Mouse (Mus musculus) embryonic facial prominence, embryonic 15.5 days (tissue): ENCODE data around the gene Lrwd1. TPM values are rescaled to one million over a fixed set of nuclear protein-coding genes. Genes with fewer than 3 reads are reported as not detected.

Source experiments
- ATAC-seq: fragments of 200-750 bp; cut with Nextera tagmentation; 2 replicates; pipeline ENCODE4 v1.8.0; 2017; ENCODE audit warnings: low read depth, moderate TSS enrichment; ENCODE audit not compliant: insufficient number of reproducible peaks, low FRiP score, low TSS enrichment
- H3K27ac ChIP-seq: fragments of 300-500 bp; sonication (generic); replicated peaks from 2 replicates; pipeline ENCODE4 v1.5.1; 2015; ENCODE audit warnings: mild to moderate bottlenecking, inconsistent platforms
- H3K27me3 ChIP-seq: fragments of 300-500 bp; sonication (generic); 2 replicates; pipeline ENCODE4 v1.6.1; 2015; ENCODE audit warnings: inconsistent platforms
- H3K36me3 ChIP-seq: fragments of 300-500 bp; sonication (generic); 2 replicates; pipeline ENCODE4 v1.6.1; 2015; ENCODE audit warnings: mild to moderate bottlenecking, inconsistent platforms
- H3K4me1 ChIP-seq: fragments of 300-500 bp; sonication (generic); 2 replicates; pipeline ENCODE4 v1.6.1; 2015; ENCODE audit warnings: inconsistent platforms
- H3K4me2 ChIP-seq: fragments of 300-500 bp; sonication (generic); replicated peaks from 2 replicates; pipeline ENCODE4 v1.6.1; 2015; ENCODE audit warnings: mild to moderate bottlenecking, inconsistent platforms
- H3K4me3 ChIP-seq: fragments of 300-500 bp; sonication (generic); replicated peaks from 2 replicates; pipeline ENCODE4 v1.5.1; 2015; ENCODE audit warnings: mild to moderate bottlenecking, inconsistent platforms
- H3K9ac ChIP-seq: fragments of 300-500 bp; sonication (generic); 2 replicates; pipeline ENCODE4 v1.6.1; 2015; ENCODE audit warnings: inconsistent platforms
- H3K9me3 ChIP-seq: fragments of 300-500 bp; sonication (generic); replicated peaks from 2 replicates; pipeline ENCODE4 v1.6.1; 2016; ENCODE audit warnings: inconsistent platforms
- WGBS: fragments of 180-500 bp; shearing (Covaris S2); methylation state at CpG from one replicate; pipeline ENCODE4 v1.1.7; 2015; 5-methylcytosine and 5-hydroxymethylcytosine counted together
- polyA plus RNA-seq: library from polyadenylated mRNA; unstranded; fragments of >200 nt; fragmentation: Nextera tagmentation; extraction: Ambion mirVana; gene quantifications from 2 replicates; pipeline ENCODE4 v1.2.1, GENCODE M21; 2015

Lrwd1 gene
- polyA plus RNA-seq, 1 experiment from 2014 or later, result 40.0 TPM

DNA sequence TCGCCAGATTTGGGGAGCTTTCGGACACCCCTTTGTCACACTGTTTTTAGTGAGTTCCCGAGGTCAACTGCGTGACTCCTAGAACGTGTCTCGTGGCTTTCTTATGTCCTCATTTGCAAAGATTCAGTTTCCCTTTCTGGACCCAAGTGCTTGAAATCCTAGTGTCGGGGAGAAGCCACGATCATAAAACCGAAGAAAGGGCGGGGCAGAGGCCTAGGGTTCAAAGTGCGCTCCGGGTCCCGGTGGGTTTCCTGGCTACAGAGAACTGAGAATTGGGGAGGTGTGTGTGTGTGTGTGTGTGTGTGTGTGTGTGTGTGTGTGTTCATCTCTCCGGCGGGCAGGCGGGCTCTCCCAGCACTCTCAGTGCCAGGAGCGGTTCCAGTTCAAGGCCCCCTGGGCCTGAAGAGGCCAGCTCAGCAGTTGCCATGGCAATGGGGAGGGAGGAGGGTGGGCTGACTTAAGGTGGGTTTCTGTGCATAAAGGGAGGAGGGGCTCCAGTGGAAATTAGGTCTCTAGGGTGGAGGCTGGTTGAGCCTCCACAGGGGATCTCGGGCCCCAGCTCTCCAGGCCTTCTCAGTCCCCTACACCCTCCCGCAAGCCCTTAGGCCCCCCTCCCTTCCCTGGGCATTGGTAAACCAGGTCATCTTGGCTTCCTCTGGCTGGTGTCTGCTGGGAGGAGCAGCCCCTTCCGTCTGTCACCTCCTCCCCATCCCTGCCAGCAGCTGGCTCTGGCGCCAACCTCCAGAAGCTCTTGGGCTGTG lies 50.8 kb downstream of the Lrwd1 start:
- Histone ChIP-seq H3K4me3 (peak overlapping the region; percentile 61), H3K9me3 (no peaks in the 10 kb centered on the region), H3K4me1 (peaks cover 24% of the 10 kb centered on the region), H3K36me3 (no peaks in the 10 kb centered on the region), H3K27ac (no peak overlapping the region), H3K9ac (no peak overlapping the region), H3K4me2 (peak overlapping the region; percentile 97), H3K27me3 (0 out of 2 replicates have a peak, but pooled peaks cover 6% of the 10 kb centered on the region)
- ATAC-seq, result no peak
- 18% methylated on average over 20 of the region's 21 CpGs for WGBS

DNA sequence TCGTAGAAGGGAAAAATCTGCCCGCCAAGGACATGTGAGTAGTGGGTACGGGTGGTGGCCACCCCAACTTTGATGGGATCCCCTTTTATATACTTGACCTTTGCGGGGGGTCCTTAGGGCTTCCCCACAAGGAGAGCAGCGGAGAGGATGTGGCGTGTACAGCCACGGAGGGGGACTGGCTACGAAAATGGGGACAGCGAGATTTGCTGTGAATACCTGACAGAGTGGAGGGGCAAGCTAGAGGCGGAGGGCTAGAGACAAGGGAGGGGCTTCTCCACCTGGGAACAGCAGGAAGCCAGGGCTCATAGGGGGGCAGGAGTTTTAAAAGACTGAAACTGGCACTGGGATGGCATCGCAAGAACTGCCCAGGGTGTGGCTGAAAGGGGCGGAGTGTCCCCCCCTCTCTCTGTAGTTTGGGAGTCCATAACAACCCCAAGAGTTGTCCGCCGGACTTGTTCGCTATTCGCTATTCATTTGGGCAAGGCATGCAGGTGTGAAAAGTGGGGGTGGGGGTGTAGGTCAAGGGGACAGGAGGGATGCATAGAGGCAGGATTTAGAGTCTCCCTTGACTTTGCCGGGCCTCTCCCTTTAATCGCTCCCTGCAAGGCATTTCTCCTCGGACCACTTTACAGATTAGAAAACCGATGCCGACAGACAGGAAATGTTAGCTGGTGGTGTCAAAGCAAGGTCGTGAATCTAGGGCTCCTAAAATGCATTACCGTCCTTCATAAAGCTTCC lies 51.6 kb downstream of the Lrwd1 start:
- Histone ChIP-seq H3K9me3 (no peaks in the 10 kb centered on the region), H3K4me3 (peak overlapping the region; percentile 61), H3K9ac (peak overlapping the region; percentile 44), H3K27me3 (0 out of 2 replicates have a peak, but pooled peaks cover 6% of the 10 kb centered on the region), H3K27ac (no peak overlapping the region), H3K4me1 (peaks cover 24% of the 10 kb centered on the region), H3K36me3 (no peaks in the 10 kb centered on the region), H3K4me2 (peak overlapping the region; percentile 97)
- WGBS, result 2% methylated on average over 23 of the region's 23 CpGs
- peak; percentile 20; the same call in 1 of the 2 replicates for ATAC-seq

DNA sequence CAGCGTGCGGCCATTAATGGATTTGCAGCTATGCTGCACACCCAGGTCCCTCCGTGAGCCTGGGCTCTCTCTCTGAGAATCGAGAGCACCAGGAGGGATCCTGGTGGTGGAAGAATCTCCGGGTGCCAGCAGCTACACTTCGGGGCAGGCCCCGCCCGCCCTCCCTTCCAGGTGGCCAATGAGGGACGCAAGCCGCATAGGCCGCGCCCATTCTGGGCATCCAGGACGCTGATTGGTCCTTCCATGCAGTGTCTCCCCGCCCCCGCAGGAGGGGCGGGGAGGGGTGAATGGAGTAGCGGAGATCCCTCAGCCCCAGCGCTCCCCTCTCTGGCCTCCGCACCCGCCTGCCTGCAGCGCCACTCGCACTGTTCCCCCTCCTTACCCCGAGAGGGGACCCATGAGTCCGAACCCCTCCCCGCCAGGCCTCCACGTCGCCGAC lies 52.2 kb downstream of the Lrwd1 start, which contains the start of gene Rasa4:
Gene Rasa4 (plus strand): TSS at position 248 of the 439 bp plus-strand sequence.
- WGBS, result under 1% methylated on average over 28 of the region's 28 CpGs
- H3K36me3 ChIP-seq, result no peaks in the 10 kb centered on the region
- H3K27ac ChIP-seq, result peak within 1 kb of the TSS; percentile 52

DNA sequence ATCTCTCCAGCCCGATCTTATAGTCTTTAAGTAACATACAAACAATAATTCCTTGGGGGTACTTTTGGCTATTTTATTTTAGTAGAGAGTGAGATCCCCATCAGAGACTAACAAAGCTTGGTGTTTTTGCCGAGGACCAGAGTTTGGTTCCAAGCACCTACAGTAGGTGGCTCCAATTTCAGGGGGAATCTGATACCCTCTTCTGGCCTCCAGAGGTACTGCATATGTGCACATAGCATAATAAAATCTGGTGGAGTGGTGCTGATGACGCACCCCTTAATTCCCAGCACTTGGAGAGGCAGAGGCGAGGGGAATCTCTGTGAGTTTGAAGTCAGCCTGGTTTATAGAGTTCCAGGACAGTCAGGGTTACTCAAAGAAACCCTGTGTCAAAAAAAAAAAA lies 53.5 kb downstream of the Lrwd1 start:
- ATAC-seq, result no peak
- Histone ChIP-seq H3K9ac (no peak overlapping the region), H3K36me3 (no peaks in the 10 kb centered on the region), H3K4me1 (peaks cover 25% of the 10 kb centered on the region), H3K9me3 (no peaks in the 10 kb centered on the region), H3K4me3 (no peak overlapping the region), H3K27me3 (0 out of 2 replicates have a peak, but pooled peaks cover 6% of the 10 kb centered on the region), H3K4me2 (no peak overlapping the region), H3K27ac (no peak overlapping the region)
- WGBS, result 73% methylated on average over 4 of the region's 4 CpGs

More for the DNA sequence above, 52.2 kb downstream of the Lrwd1 start, which contains the start of gene Rasa4:
- H3K27me3 ChIP-seq, result 0 out of 2 replicates have a peak, but pooled peaks cover 6% of the 10 kb centered on the region
- peak within 1 kb of the TSS; percentile 97 for H3K4me2 ChIP-seq
- H3K9ac ChIP-seq, result peak within 1 kb of the TSS; percentile 44
- peak within 1 kb of the TSS; percentile 61 for H3K4me3 ChIP-seq
- peaks cover 24% of the 10 kb centered on the region for H3K4me1 ChIP-seq
- ATAC-seq, result peak; percentile 98
- H3K9me3 ChIP-seq, result no peaks in the 10 kb centered on the region

DNA sequence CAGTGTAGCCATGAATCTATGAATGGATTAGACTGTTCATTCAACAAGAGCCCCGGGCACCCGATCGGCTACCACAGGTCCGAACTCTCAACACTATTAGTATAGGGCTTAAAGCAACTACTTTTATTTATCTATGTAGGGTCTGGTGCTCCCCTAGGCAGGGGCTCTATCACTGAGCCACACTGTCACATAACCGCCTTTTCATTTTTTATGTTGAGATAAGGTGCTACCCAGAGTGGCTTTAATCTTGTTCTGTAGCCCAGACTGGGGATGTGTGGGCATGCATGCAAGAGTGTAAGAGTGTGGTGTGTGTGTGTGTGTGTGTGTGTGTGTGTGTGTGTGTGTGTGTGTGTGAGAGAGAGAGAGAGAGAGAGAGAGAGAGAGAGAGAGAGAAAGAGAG lies 57.7 kb downstream of the Lrwd1 start:
- Histone ChIP-seq H3K9me3 (no peaks in the 10 kb centered on the region), H3K9ac (no peak overlapping the region), H3K4me2 (no peak overlapping the region), H3K27me3 (no peaks in the 10 kb centered on the region), H3K36me3 (no peaks in the 10 kb centered on the region), H3K4me3 (no peak overlapping the region), H3K27ac (no peak overlapping the region), H3K4me1 (peaks cover 14% of the 10 kb centered on the region; the same call in 1 of the 2 replicates)
- no peak for ATAC-seq
- 95% methylated on average over 5 of the region's 5 CpGs for WGBS

DNA sequence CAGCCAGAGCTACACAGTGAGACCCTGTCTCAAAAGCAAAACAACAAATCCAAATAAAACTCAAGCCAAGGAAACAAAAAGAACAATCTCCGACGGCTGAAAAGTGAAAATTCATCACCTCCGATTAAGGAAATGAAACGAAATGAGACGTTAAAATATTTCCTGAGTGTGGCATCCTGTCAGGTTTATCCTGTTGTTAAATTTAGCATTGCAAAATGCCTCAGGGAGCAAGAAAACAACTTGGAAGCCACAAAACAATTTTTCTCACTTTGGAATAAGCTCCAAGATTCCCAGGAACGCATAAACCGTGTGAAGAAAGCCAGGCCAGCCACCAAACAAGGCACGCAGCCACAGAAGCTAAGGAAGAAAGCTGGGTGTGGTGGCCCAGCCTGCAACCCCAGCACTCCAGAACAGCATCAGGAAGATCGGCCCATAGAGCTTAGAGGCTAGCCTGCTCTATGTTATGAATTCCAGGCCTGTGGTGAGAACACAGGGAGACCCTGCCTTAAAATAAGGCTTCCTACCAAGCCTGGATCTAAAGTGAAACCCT lies 58.8 kb downstream of the Lrwd1 start:
- Histone ChIP-seq H3K27ac (peak overlapping the region; percentile 34; the same call in 1 of the 2 replicates), H3K4me3 (no peak overlapping the region), H3K27me3 (no peaks in the 10 kb centered on the region), H3K9me3 (no peaks in the 10 kb centered on the region), H3K4me2 (no peak overlapping the region), H3K4me1 (peaks cover 17% of the 10 kb centered on the region), H3K9ac (no peak overlapping the region), H3K36me3 (no peaks in the 10 kb centered on the region)
- WGBS, result 64% methylated on average over 9 of the region's 9 CpGs
- ATAC-seq, result no peak

DNA sequence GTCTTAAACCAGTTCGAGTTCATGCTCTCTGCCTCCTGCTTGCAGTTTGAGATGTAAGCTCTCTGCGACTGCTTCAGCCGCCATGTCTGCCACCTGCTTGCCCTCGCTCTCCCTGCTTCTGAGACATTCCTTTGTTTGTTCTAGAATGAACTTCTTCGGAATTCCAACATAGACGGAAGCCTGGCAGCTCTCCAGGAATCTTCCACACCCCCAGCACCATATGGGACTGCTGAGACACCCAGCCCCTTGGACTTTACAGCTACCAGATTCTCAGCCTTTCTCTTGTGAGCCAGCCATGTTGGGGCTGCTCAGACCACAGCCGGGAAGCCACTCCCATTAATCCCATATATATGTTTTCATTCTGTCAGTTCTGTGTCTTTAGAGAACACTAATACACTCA lies 59.6 kb downstream of the Lrwd1 start:
- no peak for ATAC-seq
- Histone ChIP-seq H3K9me3 (no peaks in the 10 kb centered on the region), H3K36me3 (no peaks in the 10 kb centered on the region), H3K27me3 (no peaks in the 10 kb centered on the region), H3K9ac (no peak overlapping the region), H3K4me3 (no peak overlapping the region), H3K4me2 (no peak overlapping the region), H3K4me1 (peaks cover 17% of the 10 kb centered on the region), H3K27ac (no peak overlapping the region)
- WGBS, result 20% methylated on average over 7 of the region's 7 CpGs

DNA sequence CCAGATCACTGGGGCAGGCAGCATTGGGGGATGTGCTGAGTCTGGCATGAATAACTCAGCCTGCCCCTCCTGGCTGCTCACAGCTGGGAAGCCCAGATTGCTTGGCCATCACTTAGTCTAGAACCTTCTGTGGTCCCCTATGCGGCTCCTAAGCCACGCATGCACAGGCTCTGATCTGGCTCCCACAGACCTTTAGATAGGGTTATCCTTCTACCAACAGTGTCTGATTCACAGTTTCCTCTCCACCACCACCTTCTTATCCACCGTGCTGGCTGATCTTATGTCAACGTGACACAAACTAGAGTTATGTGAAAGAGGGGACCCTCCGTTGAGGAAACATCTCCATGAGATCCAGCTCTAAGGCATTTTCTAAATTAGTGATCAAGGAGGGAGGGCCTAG lies 60.8 kb downstream of the Lrwd1 start:
- H3K36me3 ChIP-seq, result no peaks in the 10 kb centered on the region
- no peaks in the 10 kb centered on the region for H3K9me3 ChIP-seq
- H3K4me3 ChIP-seq, result no peak overlapping the region
- H3K9ac ChIP-seq, result no peak overlapping the region
- no peak for ATAC-seq
- H3K27me3 ChIP-seq, result no peaks in the 10 kb centered on the region
- no peak overlapping the region for H3K4me2 ChIP-seq
- H3K27ac ChIP-seq, result no peak overlapping the region
- WGBS, result 92% methylated on average over 5 of the region's 5 CpGs
- peaks cover 17% of the 10 kb centered on the region for H3K4me1 ChIP-seq

DNA sequence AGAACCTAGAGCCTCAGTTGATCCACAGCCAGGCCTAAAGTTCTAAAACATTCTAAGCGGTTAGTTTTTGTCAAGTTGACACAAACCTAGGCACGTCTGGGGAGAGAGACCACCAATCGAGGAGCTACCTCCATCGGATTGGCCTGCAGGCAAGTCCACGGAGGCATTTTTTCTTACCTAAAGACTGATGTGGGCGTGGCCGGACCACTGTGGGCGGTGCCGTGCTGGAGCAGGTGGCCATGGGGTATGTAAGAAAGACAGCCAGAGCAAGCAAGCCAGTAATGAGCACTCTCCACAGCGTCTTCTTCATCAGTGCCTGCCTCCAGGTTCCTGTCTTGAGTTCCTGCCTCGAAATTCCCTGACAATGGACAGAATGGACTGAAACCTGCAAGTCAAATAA lies 62.3 kb downstream of the Lrwd1 start:
- no peak overlapping the region for H3K4me3 ChIP-seq
- H3K4me2 ChIP-seq, result no peak overlapping the region
- H3K27me3 ChIP-seq, result no peaks in the 10 kb centered on the region
- H3K27ac ChIP-seq, result no peak overlapping the region
- 68% methylated on average over 11 of the region's 11 CpGs for WGBS
- H3K9me3 ChIP-seq, result no peaks in the 10 kb centered on the region
- H3K9ac ChIP-seq, result no peak overlapping the region
- H3K36me3 ChIP-seq, result no peaks in the 10 kb centered on the region
- ATAC-seq, result 0 out of 2 replicates have a peak, but pooled peaks have one; percentile 17
- peaks cover 17% of the 10 kb centered on the region for H3K4me1 ChIP-seq

DNA sequence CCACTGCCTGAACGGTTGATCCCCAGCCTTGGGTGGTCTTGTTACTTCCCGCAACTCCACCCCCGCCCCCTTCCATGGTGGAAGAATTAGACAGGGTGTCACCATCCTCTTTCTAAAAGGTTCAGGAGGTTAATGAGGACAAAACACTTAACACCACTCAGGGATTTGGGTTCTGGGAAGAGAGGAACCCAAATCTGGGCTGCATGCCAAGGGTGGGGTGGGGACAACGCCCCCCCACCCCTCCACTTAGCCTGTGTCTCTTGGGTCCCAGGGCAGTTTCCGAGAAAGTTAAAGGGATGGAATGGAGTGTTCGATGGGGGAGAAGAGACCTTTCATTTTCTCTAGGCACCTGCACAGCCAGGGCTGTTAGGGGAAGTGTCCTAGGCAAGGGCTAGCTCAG lies 62.8 kb downstream of the Lrwd1 start:
- H3K4me3 ChIP-seq, result no peak overlapping the region
- no peak overlapping the region for H3K9ac ChIP-seq
- no peak overlapping the region for H3K27ac ChIP-seq
- H3K4me2 ChIP-seq, result no peak overlapping the region
- peaks cover 17% of the 10 kb centered on the region for H3K4me1 ChIP-seq
- ATAC-seq, result no peak
- H3K27me3 ChIP-seq, result no peaks in the 10 kb centered on the region
- H3K36me3 ChIP-seq, result no peaks in the 10 kb centered on the region
- WGBS, result 55% methylated on average over 6 of the region's 6 CpGs
- H3K9me3 ChIP-seq, result no peaks in the 10 kb centered on the region
